Mouse (Mus musculus) bone marrow macrophage, adult 2 months (primary cell): ENCODE measurements around the gene Pde4a. TPM values are rescaled to one million over a fixed set of nuclear protein-coding genes. Genes with fewer than 3 reads are reported as not detected.

ENCODE experiments used
- H3K27ac ChIP-seq: 2 replicates; pipeline ENCODE4 v1.5.1; 2012; ENCODE audit warnings: low read depth, low read length; ENCODE audit not compliant: insufficient read depth
- H3K4me1 ChIP-seq: 2 replicates; pipeline ENCODE4 v1.6.1; 2012; ENCODE audit warnings: low read length; ENCODE audit not compliant: control insufficient read depth, insufficient read depth
- H3K4me3 ChIP-seq: 2 replicates; pipeline ENCODE4 v1.5.1; 2012; ENCODE audit warnings: mild to moderate bottlenecking, low read length, moderate library complexity; ENCODE audit not compliant: insufficient read depth
- CTCF ChIP-seq: IDR thresholded peaks from 2 replicates; pipeline ENCODE4 v1.5.1; 2012; ENCODE audit warnings: low read depth, mild to moderate bottlenecking, low read length, moderate library complexity
- POLR2A ChIP-seq: IDR thresholded peaks from 2 replicates; pipeline ENCODE4 v1.6.1; 2012; ENCODE audit warnings: mild to moderate bottlenecking, low read depth, low read length, borderline replicate concordance
- polyA plus RNA-seq: library from polyadenylated mRNA; stranded (reverse); fragments of >200 nt; gene quantifications from 2 replicates; pipeline ENCODE4 v1.2.4, GENCODE M21; 2012; ENCODE audit not compliant: missing spikeins, insufficient read depth, insufficient read length

Gene Pde4a
- polyA plus RNA-seq, 1 experiment: 14.2 TPM

GRCm38 (mm10) chr9:21197981-21198380 lies 32.5 kb downstream of the Pde4a start:
- Histone ChIP-seq H3K4me1 (peaks cover 15% of the 10 kb centered on the region), H3K4me3 (no peak overlapping the region), H3K27ac (no peak overlapping the region)
- no peak for TF ChIP-seq POLR2A
- TF ChIP-seq CTCF: no peak

- H3K4me1 ChIP-seq: peaks cover 11% of the 10 kb centered on the region
- no peak for TF ChIP-seq POLR2A
- no peak for TF ChIP-seq CTCF
- no peak overlapping the region for H3K27ac ChIP-seq
- no peak overlapping the region for H3K4me3 ChIP-seq
Measured at GRCm38 (mm10) chr9:21198960-21199359, 33.4 kb downstream of the Pde4a start.

- TF ChIP-seq POLR2A (no peak), CTCF (no peak)
- Histone ChIP-seq H3K4me1 (peaks cover 13% of the 10 kb centered on the region), H3K27ac (no peak overlapping the region), H3K4me3 (no peak overlapping the region)
Measured at GRCm38 (mm10) chr9:21204156-21204527, 38.6 kb downstream of the Pde4a start.

- no peak for TF ChIP-seq POLR2A
- no peak for TF ChIP-seq CTCF
Measured at GRCm38 (mm10) chr9:21204528-21205272, 39.2 kb downstream of the Pde4a start.

GRCm38 (mm10) chr9:21206848-21207247 lies 41.3 kb downstream of the Pde4a start:
- no peak overlapping the region for H3K27ac ChIP-seq
- no peak overlapping the region for H3K4me3 ChIP-seq
- H3K4me1 ChIP-seq: peaks cover 13% of the 10 kb centered on the region
- no peak for TF ChIP-seq CTCF

More at GRCm38 (mm10) chr9:21204528-21205272, 39.2 kb downstream of the Pde4a start:
- H3K4me1 ChIP-seq: peaks cover 13% of the 10 kb centered on the region
- H3K27ac ChIP-seq: no peak overlapping the region
- no peak overlapping the region for H3K4me3 ChIP-seq

- TF ChIP-seq POLR2A: no peak
- TF ChIP-seq CTCF: no peak
- H3K27ac ChIP-seq: no peak overlapping the region
- peaks cover 13% of the 10 kb centered on the region for H3K4me1 ChIP-seq
- no peak overlapping the region for H3K4me3 ChIP-seq
Measured at GRCm38 (mm10) chr9:21208626-21209025, 43.1 kb downstream of the Pde4a start.

GRCm38 (mm10) chr9:21210821-21211220 lies 45.3 kb downstream of the Pde4a start:
- no peak overlapping the region for H3K27ac ChIP-seq
- H3K4me3 ChIP-seq: no peak overlapping the region
- peaks cover 13% of the 10 kb centered on the region for H3K4me1 ChIP-seq
- TF ChIP-seq POLR2A: no peak
- no peak for TF ChIP-seq CTCF

GRCm38 (mm10) chr9:21211624-21212023 lies 46.1 kb downstream of the Pde4a start:
- Histone ChIP-seq H3K4me3 (no peak overlapping the region), H3K4me1 (peaks cover 6% of the 10 kb centered on the region; the same call in 1 of the 2 replicates), H3K27ac (no peak overlapping the region)
- TF ChIP-seq CTCF (no peak), POLR2A (no peak)

- H3K4me3 ChIP-seq: no peak overlapping the region
- no peak for TF ChIP-seq POLR2A
- no peak for TF ChIP-seq CTCF
- no peaks in the 10 kb centered on the region for H3K4me1 ChIP-seq
- H3K27ac ChIP-seq: no peak overlapping the region
Measured at GRCm38 (mm10) chr9:21213617-21214190, 48.2 kb downstream of the Pde4a start.

- Histone ChIP-seq H3K27ac (no peak overlapping the region), H3K4me1 (0 out of 2 replicates have a peak, but pooled peaks cover 2% of the 10 kb centered on the region)
- TF ChIP-seq POLR2A: no peak
- no peak for TF ChIP-seq CTCF
Measured at GRCm38 (mm10) chr9:21216050-21216841, 50.7 kb downstream of the Pde4a start.

More at GRCm38 (mm10) chr9:21216050-21216841, 50.7 kb downstream of the Pde4a start:
- no peak overlapping the region for H3K4me3 ChIP-seq
